Mouse (Mus musculus): ENCODE measurements around the gene Adgrl3.

The Adgrl3 gene

DNA sequence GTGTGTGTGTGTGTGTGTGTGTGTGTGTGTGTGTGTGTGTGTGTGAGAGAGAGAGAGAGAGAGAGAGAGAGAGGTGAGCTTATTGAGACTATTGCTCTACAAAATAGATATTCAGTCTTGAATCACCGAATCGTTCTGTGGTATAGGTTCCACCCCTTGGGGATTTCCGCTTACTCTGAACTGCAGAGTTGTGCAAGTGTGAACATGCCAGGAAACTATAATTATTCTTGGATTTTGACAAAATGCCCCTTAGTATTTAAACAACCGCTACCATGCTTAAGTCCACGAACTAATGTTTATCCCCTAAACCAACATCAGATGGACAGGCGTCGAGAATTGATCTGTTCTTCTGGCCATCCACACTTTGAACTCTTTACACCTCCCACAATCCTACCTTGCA is 57.1 kb downstream of the Adgrl3 start:
- DNase-seq = no peak

DNA sequence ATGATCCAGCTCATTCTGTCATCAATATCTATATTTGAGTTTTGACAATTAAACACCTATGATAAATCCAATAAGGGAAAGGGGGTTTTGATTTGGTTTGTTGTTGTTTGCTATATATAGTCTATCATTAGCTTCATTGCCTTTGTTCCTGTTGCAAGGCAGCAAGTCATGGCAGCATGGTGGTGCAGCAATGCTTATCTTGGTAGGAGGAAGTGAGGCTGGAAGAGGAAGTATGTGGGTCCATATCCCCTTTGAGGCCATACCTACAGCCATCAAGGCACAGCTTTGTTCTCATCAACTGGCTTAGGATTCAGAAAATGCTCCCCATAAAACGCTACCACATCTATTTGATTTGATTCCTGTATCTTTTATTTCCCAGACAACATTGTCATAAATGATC is 58.1 kb downstream of the Adgrl3 start:
- DNase-seq = no peak

DNA sequence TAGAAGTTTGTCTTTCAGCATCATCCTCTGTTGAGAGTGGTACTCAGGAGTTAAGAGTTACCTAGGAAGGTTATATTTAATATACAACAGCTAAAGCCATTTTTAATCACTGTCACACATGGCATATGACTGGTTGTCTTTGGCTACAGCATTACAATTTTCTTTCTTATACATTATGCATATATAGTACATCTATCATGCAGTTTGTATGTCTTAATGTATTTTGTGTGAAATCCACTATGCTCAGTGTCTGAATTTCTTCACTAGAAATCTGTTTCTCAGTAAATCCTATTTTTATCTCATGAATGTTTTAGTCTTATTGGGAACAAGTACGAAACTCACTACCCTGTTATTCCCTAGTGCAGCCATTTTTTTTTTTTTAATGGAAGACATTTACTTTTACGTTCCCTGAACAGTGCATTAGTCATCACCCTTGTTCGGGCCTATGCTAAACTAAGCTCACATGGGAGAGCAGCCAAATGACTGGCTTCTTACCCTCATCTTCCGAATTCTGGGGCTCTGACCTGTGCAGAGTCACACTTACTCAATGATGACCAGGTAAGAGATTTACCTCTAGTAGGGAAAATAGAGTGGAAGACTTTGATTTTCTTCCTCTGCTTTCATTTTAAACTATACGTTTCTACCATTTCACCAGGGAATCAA is 63.9 kb downstream of the Adgrl3 start:
- no peak for DNase-seq

DNA sequence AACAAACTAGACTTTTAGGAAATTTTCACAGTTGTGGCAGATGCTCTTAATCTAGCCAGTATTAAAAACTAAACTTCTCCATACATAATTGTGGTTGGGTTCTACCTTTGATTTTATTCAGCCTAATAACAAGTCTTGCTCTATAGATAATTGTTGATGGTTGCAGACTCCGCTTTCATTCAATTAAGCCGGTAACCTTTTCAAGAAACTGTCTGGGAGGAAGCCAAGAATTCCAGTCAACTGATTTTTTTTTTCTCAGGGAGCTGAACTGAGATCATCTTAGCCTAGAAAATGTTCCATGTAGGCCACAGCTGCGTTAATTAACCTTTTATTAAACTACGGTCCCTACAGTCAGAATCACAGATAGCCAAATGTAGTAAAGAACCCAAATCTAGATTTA is 65.2 kb downstream of the Adgrl3 start:
- peak in 1 of 2 experiments; percentile 41 for DNase-seq

DNA sequence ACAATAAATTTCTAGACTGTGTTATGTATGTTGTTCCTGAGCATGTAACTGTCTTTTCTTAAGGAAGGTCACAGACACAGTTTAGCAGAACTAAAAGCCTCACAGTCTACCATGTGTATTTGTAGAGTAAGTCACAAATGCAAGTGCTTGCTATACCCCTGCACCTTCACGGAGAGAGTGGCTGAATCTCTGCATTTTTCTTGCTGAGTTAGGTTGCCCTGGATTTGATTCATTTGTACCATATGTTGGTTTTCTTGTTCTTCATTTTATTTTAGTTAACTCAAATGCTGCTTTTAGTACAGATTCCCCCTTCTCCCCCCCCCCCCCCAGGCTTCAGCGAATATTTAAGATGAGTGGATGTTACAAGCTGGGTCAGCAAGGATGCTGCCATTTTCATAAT is 68.7 kb downstream of the Adgrl3 start:
- no peak for DNase-seq

DNA sequence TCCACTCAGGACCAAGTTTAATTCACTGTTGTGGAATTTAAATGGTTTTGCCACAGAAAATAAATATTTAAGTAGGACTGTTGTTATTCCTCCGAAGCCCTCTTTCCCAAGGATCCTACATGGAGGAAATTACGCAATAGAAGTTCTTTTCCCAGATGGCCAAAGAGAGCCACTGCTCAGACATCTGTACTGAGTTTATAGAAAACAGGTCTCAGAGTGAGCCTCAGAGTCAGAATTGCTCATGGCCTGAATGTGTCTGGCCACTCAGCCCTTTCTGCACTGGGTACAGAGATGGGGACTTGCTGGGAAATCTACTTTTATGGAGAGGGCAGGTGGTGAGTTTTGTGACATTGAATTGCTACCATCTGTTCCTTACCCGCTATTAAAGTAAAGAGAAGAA is 74.7 kb downstream of the Adgrl3 start:
- no peak for DNase-seq

DNA sequence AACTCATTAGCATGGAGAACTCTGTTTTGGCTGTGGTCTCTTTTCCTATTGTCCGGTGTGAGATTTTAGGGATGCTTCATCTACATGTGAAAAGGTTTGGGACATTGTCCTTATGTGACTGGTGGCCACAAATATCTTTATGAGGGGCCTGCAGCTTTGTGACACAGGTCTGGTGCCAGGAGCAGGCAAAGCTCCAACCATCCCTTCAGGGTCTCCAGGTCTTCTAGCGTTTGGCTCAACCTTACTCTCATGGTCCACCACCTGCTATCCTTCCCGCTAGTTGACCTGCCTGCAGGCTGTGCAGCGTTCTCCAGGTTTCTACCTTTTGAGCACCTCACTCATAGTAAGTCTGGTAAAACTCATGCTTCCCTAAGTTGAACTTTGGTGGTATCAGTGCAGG is 77.2 kb downstream of the Adgrl3 start:
- peak; percentile 53 to 61 for DNase-seq

DNA sequence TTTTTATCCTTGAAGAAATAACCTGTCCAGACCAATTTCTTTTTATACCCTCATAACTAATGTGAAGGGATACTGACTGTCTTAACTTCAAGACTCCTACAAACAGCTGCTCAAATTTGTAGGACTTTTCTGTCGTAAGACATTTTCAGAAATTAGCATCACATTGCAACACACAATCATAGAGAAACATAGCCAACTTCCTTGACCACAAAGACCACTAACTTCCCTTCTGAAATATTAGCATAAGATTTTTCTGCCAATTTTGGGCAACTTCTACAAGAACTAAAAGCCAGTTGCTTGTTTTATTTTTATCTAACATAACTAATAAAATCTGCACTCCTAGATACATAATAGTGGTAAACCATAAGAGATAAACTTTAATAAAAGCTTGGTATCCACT is 87.5 kb downstream of the Adgrl3 start:
- DNase-seq = no peak

DNA sequence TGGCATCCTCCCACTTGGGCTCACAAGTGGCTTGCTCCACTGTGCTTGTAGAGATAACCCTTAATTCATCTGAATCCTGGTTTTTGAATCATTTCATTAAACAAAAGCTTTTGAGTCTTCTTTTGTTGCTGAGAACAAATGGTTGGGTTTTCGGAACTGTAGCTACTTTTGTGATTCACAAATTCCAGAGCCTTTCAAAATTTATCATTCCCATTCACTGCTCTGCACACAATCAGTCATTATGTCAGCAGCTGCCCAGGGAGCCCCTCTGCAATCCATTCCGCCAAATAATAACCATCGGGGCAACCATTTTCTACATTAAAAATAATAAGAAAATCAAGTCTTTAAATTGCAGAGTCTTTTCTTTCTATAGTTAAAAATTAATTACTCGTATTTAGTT is 104.5 kb downstream of the Adgrl3 start:
- no peak for DNase-seq

DNA sequence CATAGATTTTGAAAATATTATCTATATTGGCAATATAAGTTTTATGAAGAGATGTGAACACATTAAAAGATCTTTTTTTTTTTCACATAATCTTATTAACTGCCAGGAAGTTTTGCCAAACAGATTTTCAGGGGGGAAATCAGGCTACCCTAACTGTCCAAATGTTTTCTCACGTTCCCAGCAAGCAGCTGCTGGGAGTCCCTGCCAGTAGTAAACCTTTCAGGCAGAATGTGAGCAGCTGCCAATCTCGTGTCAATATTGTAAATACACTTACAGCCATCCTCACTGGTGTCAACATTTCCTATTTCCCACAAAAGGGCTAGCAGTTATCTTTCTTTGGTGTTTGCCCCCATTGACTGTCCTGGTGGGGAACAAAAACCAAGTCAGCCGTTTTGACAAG is 107.7 kb downstream of the Adgrl3 start:
- no peak for DNase-seq

DNA sequence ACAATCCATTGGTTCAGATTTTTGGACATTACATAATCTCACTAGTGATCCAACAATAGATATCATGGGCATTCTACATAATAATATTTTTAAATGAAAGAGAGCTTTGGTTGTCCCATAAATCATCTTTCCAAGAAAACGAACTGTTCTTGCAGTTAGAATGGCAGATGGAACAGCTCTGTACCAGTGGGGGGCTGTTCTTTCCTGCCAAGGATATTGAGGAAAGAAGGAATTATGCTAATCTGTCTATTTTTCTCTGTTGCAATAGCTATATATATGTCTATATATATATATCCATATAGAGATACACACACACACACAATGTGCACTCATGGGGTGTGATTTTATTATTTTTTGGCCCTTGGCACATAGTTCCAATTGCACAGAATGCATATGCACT is 116.5 kb downstream of the Adgrl3 start:
- peak; percentile 89 for DNase-seq

DNA sequence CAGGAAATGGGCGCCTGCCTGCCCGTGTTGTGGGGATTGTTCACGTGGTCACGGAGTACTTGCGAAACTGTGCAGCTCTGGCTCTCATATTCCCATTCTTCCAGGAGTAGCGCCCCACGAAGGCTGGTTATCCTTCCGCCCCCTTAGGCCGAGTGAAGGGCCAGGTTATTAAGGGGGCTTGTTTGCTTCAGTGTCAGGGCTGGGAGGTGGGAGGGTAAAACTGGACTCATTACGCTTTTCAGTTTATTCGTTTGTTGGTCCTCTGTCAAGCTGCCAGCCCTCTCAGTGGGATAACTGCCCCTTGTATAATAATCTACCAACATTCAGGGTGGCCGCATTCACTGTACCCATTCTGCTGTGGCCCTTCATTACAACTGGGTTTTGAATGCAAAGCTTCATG is 135.9 kb downstream of the Adgrl3 start:
- peak; percentile 76 for DNase-seq

DNA sequence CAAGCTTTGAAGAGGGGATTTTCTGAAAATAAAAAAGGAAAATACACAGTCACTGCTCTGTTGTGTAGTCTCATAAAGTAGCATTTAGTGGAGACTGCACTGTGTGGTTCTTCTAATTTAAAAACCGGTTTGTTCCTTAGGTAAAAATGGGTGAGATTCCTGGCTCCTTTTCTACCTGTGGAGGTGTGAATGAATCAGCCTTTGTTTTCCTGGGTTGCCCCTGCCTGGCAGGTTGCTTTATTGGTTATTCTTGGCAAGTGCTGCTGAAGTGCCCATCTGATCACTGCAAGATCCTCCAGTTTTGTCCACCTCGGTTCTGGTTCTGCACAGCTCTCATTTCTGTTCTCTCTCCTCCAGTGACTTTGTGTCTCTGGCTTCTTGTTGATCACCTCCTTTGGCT is 136.3 kb downstream of the Adgrl3 start:
- DNase-seq = peak; percentile 47 to 75

DNA sequence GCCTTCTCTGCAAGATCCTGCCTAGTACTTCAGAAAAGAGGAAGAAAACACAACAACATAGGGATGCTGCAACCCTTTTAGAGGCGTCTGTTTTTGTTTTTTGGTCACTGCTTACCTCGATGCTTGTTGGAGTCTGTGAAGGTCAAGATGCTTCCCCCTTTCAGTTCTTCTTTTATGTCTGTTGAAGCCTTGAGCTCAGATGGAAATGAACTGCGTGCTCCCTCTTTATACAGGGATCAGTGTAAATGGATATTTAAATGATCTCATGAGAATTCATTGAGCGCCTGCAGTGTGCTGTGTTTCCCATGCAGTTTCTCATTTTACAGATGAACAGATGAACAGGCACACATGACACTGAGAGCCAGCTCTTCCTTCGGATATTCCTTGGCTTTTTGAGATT is 136.9 kb downstream of the Adgrl3 start:
- no peak for DNase-seq

DNA sequence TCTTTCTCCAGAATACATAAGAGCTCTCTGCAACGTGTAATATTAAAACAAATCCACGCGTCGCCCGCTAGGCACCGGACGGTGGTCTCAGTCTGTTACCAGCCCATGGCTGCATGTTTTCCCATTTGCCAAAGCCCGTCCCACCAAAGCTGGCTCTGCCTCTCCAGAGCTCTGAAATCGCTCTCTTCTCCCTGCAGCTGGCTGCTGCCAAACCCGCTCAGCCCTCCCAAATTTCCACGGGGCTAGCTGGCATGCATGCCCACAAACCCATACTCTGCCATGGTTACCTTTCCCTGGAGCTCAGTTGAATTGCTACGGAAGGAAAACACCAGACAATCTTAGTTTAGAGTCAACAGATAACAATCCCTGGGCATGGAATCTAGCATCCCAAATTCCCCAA is 139.1 kb downstream of the Adgrl3 start:
- DNase-seq = peak; percentile 49 to 54

DNA sequence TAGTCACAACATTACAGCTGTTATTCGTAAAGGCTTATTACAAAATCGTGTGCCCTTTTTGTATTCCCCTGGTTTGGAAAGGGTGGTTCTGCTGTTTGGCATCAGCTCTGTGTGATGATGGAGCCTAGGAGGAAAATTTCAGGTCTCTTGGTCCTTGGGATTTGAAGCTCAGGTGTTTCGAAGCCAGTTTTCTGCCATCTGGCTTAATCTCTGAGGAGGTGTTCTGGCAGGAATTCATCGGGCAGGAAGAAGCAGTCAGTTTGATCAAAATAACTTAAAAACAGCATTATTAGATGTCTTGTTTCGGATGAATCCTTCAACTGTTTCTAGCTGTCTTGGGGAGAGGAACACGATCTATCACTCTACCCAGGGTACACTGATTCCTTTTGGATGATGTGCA is 140.5 kb downstream of the Adgrl3 start:
- DNase-seq = peak; percentile 24 to 55

DNA sequence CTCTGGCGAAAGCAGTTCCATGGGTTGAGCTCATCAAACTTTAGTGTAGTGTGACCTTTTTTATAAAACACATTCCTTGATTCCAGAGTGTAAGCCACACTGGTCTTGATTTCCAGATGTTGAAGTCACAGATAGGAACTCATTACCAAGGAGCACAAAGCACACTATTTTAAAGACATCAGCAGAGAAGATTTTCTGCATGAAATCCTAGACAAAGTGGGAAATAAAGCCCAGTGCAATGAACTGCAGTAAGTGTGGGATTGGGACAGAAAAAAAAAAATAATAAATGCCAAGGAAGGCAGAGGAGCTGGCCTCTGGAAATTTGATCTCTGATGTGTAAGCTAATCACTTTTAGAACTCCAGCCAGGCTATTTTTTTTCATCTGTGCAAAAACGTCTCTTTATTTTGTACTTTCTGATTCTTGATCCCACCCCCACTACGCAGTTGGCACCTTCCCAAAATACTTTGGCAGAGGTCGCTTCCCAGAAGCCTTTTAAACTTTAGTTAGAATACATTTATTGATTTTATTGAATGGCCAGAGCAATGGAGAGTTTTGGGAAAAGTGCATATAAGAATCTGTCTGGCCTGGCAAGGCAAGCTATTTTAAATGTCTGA is 169.0 kb downstream of the Adgrl3 start:
- DNase-seq = peak; percentile 26 to 33

DNA sequence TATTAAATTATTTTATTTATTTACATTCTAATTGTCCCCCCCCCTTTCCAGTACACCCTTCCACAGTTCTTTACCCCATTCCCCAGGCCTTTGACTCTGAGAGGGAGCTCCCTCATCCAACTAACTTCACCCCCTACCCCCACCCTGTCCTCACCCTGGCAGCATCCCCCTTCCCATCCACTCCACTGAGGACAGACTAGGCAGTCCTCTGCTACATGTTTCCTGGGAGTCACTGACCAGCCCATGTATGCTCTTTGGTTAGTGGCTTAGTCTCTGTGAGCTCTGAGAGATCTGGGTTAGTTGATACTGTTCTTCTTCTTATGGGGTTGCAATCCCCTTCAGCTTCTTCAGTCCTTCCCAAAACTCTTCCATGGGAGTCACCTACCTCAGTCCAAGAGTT is 180.4 kb downstream of the Adgrl3 start:
- DNase-seq = no peak

DNA sequence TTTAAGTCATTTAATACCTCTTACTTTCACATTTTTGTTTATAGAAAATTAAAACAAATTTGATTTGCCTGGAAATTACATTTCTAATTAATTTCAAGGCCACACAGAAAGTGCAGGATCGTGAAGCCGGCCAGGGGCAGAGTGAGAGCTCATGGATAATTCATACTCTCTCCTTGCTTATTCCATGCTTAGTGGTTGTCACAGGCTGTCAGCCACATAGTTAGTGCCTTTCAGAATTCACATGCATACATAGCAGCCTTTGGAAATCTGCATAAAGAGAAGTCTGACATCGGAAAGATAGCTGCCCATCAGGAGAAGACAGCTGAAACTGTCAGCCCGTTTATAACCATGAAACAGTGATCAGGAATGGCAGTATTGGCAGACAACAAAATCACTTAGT is 181.9 kb downstream of the Adgrl3 start:
- no peak for DNase-seq

DNA sequence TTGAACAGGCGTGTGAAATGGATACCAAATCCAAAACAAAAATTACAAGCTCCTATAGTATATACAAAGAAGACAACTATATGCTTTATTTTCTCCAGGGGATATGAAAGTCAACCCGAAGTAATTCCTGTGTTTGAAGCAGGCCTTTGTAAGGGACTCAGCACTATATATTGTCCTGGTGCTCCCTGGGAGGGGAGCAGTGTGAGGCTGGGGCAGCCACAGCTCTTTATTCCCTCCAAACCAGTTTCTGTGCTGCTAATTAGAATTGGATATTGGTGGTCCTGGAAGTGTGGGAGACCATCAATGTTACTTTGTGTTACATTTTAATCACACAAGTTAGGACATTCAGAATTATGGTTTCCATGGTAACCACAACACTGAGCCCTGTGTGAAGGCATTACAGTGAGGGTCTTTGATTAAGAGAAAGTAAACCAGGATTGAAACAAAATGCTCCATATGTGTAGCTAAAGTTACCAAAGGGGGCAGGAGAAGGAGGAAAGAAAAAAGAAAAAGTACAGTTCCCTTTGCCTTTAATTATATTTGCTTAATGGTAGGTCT is 198.6 kb downstream of the Adgrl3 start:
- no peak for DNase-seq

DNA sequence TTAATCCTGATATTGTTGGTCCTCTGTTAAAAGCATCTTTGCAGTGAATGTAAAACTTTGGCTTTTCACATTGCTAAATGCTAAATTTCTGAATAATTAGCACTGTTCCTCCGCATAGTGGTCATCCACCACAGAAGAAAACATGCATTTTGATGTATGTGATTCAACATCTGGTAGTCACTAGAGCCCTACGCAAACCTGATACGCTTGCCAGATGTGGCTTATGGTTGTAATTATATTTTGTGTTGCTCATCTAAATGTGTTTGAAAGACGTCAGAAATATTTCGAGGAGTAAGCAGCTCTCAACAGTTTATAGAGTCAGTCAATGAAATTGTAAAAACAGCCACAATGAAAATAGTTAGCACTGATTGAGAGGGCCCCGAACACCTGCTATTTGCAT is 204.5 kb downstream of the Adgrl3 start:
- DNase-seq = no peak

DNA sequence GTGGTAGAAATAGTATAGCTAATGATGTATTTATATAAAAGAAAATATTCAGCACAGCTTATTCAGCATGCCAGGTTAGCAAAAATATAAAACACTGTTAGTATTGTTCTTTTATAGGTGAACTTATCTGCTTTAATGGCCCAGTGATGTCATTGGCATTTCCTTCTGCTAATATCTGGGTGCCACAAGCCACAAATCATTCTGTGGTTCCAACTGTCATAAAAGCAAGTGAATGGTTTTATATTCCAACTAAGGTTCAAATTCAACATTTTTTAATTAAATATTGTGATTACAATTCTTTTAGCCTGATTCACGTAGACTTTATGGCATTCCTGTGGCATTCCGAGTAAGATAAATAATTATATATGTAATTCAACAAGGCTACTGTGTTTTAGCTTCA is 205.5 kb downstream of the Adgrl3 start:
- DNase-seq = no peak

DNA sequence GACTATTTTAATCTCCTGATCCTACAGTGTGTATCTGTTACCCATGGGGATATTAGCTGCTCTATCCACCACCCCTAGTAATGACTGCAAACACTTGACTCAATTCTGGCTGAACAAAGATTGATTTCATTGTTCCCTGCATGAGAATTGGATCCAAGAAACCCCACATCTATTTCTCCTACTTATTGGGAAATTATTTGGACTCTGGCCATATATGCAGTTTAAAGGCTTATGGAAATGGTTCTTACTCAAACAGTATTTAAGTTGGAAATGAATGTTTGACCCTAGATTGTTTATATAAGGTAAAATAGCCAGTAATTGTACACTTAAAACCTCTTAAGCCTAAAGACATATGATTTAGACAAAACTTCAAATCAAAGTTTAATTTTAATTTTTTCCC is 207.3 kb downstream of the Adgrl3 start:
- DNase-seq = no peak

DNA sequence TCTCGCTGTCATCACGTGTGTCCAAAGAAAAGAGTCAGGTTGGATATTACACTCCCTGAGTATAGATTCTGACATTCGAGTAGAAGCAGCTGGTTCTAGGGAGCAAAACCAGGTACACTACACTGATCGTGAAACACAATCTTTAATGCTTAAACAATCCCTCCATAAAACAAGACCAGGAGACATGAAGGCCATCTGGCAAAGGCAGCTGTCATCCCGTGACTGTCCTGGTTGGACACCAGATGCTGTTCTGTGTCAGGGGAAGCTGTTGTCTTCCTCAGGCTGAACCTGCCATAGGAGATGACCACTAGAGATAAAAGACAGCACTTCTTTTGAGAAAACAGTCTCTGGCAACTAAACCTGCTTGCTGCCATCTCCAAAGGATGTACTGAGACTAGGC is 228.8 kb downstream of the Adgrl3 start:
- DNase-seq = peak; percentile 37 to 46

DNA sequence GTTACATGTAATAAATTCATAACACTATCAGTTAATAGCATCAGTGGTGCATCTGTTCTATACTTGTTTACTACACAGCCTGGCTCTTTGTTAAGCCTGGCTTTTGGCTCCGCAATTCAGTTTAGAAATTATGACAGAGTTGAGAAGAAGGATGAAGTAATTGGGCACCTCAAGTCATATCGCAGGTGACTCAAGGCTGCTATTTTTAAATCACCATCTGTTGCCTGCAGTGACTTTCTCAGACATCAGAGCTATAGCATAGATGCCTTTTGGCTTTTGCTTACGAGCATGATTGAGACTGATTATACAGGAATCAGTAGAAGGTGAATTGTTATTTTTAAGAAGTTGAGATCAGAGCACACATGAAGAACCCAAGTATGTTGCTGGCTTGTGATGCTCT is 236.2 kb downstream of the Adgrl3 start:
- peak in 1 of 2 experiments; percentile 23 for DNase-seq
